Mouse (Mus musculus) c-Kit-positive CD71-positive TER-119-negative erythroid progenitor cells, embryonic 14.5 days (primary cell): Measurements from ENCODE around the gene Cacna1c.

Experiments
- DNase-seq: peaks from one replicate; pipeline ENCODE4 v3.0.0-alpha.2; 2013; ENCODE audit warnings: low read depth

Cacna1c gene

GRCm38 (mm10) chr6:119139561-119139960, 56.7 kb downstream of the Cacna1c start:
- no peak for DNase-seq

- DNase-seq = no peak
Observed at GRCm38 (mm10) chr6:119137768-119138167, 58.5 kb downstream of the Cacna1c start.

- DNase-seq = no peak
Observed at GRCm38 (mm10) chr6:119132863-119133262, 63.4 kb downstream of the Cacna1c start.

- no peak for DNase-seq
Observed at GRCm38 (mm10) chr6:119132111-119132735, 64.0 kb downstream of the Cacna1c start.

- no peak for DNase-seq
Observed at GRCm38 (mm10) chr6:119129664-119130063, 66.6 kb downstream of the Cacna1c start.

GRCm38 (mm10) chr6:119128521-119128920, 67.7 kb downstream of the Cacna1c start:
- no peak for DNase-seq

- no peak for DNase-seq
Observed at GRCm38 (mm10) chr6:119128076-119128475, 68.1 kb downstream of the Cacna1c start.

GRCm38 (mm10) chr6:119126991-119127390, 69.2 kb downstream of the Cacna1c start:
- no peak for DNase-seq

GRCm38 (mm10) chr6:119118371-119118770, 77.8 kb downstream of the Cacna1c start:
- DNase-seq = no peak

GRCm38 (mm10) chr6:119116290-119116689, 79.9 kb downstream of the Cacna1c start:
- DNase-seq = no peak

- DNase-seq = no peak
Observed at GRCm38 (mm10) chr6:119113362-119113761, 82.9 kb downstream of the Cacna1c start.

- no peak for DNase-seq
Observed at GRCm38 (mm10) chr6:119110369-119110768, 85.8 kb downstream of the Cacna1c start.

GRCm38 (mm10) chr6:119108466-119109394, 87.5 kb downstream of the Cacna1c start:
- peak; percentile 32 for DNase-seq

- DNase-seq = no peak
Observed at GRCm38 (mm10) chr6:119107856-119108465, 88.3 kb downstream of the Cacna1c start.

- no peak for DNase-seq
Observed at GRCm38 (mm10) chr6:119107140-119107855, 88.9 kb downstream of the Cacna1c start.

- no peak for DNase-seq
Observed at GRCm38 (mm10) chr6:119106726-119107125, 89.5 kb downstream of the Cacna1c start.

- DNase-seq = no peak
Observed at GRCm38 (mm10) chr6:119105651-119106595, 90.3 kb downstream of the Cacna1c start.

- peak; percentile 59 for DNase-seq
Observed at GRCm38 (mm10) chr6:119104246-119104645, 92.0 kb downstream of the Cacna1c start.

GRCm38 (mm10) chr6:119102936-119103335, 93.3 kb downstream of the Cacna1c start:
- no peak for DNase-seq

- no peak for DNase-seq
Observed at GRCm38 (mm10) chr6:119099333-119099732, 96.9 kb downstream of the Cacna1c start.

- no peak for DNase-seq
Observed at GRCm38 (mm10) chr6:119096481-119096880, 99.7 kb downstream of the Cacna1c start.
